Mouse (Mus musculus) ovary, postnatal 36 days (tissue): ENCODE measurements around the gene Hibch.
A peak's percentile ranks its signal among the peaks of the same experiment; 100 is the strongest.
"Not testable (repeated sequence)": the region's sequence is repeated elsewhere in the genome, so short reads cannot be mapped to it uniquely, and the experiment has no call there.

Experiments
- DNase-seq: peaks from one replicate; pipeline ENCODE4 v3.0.0; 2022; ENCODE audit warnings: low spot score, mixed read lengths

The Hibch gene

DNA sequence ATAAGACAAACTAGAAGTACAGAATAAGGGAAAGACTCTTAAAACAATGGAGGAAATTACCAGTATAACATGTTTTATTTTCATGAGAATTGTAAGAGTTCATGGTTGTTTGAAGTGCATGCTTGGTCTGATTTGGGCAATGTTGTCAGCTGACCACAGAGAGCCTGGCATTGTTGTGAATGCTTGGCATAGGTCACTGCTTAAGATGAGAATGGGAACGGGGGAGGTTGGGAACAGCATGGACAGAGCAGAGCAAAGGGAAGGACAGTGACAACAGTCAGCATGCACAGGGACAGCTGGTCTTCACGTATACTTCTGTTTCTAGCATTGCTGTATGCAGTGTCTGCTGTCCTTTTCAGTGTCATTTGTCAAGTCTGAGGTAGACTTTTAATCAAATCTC is 39.5 kb downstream of the Hibch start:
- no peak for DNase-seq

DNA sequence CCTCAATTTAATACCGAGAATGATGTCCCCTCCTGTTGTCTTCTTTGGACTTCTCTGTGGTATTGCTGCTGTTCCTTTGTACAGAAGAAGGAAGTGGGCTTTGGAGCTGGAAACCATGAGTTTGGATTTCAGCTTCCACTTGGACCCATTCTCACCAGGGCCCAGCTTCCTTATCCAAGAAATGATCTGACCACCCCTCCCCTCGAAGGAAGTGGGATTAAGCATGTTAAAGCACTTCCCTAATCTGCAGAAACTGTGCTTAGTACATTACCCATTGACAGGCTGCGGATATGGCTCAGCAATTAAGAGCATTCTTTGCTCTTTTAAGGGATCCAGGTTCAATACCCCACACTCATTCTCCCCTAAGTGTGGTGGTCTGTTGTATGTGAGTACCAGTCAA is 65.1 kb downstream of the Hibch start:
- DNase-seq = no peak

DNA sequence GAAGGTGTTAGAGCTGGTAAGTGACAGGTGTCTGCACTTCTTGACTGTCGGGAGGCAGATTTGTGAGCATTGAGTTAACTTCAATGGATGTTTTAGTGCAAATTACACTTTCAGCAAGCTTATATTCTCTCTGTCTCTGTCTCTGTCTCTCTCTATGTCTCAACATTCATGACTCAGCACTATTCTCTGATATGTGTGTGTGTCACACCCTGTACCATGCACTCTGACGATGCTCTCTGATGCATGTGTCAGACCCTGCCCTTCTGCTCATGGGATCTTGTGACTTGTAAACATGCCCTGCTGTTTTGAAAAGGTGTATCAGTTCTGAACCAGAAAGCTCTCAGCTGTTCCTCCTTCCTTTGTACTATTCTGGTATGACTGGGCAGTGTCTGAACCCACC is 71.9 kb downstream of the Hibch start:
- no peak for DNase-seq

DNA sequence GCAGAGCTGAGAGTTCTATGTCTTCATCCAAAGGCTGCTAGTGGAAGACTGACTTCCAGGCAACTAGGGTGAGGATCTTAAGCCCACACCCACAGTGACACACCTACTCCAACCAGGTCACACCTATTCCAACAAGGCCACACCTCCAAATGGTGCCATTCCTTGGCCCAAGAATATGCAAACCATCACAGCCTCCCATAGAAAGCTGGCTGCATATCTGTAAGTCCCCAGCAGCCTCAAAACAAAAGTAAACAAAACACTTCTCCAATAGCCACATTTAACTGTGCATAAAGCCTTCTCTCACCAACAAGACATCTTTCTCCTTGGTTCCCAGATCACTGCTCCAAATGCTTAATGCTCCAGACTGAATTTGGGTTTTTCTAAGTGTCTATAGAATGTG is 74.2 kb downstream of the Hibch start:
- not testable (repeated sequence) for DNase-seq

GRCm38 (mm10) chr1:52924482-52924881 is 79.8 kb downstream of the Hibch start:
- DNase-seq = not testable (repeated sequence)

DNA sequence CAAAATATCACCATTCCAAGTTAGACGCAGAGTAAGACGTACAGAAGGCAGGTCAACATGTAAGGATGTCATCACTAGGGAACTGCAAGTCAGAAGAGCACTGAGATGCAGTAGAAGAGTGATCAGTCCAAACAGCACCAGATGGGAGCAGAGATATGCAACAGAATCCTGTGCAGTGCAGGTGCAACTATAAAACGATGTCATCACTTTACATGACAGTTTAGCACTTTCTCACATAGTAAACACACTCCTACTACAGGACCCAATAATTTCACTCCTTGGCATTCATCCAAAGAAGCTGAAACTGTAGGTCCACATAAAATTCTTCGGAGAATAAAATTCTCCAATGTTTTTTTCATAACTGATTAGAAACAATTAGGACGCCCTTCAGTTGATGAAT is 89.8 kb downstream of the Hibch start:
- no peak for DNase-seq

DNA sequence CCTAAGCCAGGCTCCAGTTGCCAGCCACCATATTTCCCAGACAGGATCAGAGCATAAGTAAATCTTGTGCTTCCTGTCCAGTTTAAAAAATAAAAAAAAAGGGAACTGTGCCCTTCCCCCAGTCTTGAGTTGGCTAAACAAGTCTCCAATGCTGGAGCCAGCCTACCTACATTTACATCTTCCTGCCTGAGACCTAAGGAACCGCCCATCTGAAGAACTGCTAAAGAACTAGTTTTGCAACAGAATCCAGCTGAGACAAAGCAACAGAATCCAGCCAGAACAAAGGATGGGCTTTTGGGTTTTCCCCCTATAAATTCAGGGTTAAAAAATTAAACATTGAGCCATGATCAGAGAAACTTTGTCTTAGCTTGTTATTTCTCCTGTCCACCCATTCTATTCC is 94.3 kb downstream of the Hibch start:
- no peak for DNase-seq

- no peak for DNase-seq
Observed at GRCm38 (mm10) chr1:52947895-52948294, 103.2 kb downstream of the Hibch start.

GRCm38 (mm10) chr1:52951146-52951868 is 106.6 kb downstream of the Hibch start:
- DNase-seq = no peak

- DNase-seq = no peak
Observed at GRCm38 (mm10) chr1:52952143-52952542, 107.4 kb downstream of the Hibch start.

DNA sequence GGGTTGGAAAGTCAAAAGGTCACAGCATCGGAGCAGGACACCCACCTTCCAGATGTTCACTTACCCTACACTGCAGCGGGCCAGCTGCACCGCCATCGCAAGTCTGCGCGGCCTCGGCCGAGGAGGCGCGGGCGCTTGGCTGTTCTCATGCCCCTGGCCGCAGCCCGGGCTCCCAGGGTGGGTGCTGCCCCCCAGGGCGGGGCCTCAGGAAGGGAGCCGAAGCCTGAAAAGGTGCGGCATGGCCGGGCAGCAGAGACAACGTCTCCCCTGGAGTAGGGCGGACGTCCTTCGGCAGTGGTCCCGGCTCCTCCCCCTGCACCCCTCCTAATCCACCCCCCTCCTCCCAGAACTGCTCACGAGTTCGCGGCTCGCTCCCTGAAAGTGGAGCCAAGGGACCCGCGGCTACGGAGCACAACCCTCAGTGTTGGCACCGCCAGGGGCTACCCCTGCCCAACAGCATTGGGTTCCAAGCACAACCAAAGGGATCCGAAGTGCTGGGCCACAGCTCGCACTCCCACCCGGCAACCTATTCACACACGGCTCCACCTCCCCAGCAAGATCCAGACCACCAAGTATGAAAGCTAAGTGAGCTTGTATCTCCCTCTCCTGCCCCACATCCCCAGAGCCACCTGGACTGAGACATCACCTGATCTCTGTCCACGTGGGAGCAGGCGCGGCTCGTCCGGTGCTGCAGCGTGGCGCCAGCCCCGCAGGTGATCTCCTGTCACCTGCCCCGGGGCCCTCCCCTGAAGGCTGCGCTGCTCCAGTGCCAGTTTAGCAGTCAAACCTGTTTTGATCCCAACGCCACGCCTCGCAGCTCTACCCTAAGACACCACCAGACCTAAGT is 108.0 kb downstream of the Hibch start:
- DNase-seq = peak; percentile 11

GRCm38 (mm10) chr1:52953548-52953947 is 108.8 kb downstream of the Hibch start:
- DNase-seq = no peak

DNA sequence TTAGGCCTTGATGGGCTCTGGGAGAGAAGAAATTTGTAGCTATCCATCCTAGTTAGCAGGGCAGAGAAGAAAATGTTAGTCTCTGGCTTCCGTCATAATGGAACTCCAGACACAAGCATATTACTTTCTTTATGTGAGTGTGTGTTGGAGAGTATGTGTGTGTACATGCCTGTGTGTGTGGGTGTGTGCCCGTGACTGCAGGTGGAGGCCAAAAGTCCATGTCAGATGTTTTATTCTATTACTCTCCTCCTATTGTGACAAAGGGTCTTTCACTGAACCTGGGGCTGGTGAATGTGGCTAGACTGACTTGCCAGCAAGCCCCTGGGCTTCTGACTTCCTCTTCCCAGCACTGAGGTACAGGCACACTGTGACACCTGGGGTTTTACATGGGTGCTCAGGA is 109.7 kb downstream of the Hibch start:
- DNase-seq = no peak

GRCm38 (mm10) chr1:52955102-52955501 is 110.4 kb downstream of the Hibch start:
- peak; percentile 36 for DNase-seq

DNA sequence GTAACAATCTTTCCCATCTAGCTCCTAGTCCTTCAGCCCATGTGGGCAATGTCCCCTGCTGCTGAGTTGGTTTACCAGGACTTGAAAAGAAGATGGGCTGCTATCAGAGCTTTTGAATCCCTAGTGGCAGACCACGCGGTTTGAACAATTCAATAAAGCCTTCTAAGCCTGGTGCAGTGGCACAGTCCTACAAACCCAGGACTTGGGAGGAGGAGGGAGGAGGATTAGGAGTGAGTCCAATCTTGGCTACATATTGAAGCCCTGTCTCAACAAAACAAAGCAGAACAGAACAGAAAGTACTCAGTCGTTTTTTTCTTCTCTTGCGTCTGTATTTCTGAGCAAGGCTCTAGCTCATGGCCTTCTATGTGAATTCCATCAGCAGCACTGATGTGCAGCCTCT is 112.0 kb downstream of the Hibch start:
- no peak for DNase-seq

- DNase-seq = no peak
Observed at GRCm38 (mm10) chr1:52960191-52960590, 115.5 kb downstream of the Hibch start.

DNA sequence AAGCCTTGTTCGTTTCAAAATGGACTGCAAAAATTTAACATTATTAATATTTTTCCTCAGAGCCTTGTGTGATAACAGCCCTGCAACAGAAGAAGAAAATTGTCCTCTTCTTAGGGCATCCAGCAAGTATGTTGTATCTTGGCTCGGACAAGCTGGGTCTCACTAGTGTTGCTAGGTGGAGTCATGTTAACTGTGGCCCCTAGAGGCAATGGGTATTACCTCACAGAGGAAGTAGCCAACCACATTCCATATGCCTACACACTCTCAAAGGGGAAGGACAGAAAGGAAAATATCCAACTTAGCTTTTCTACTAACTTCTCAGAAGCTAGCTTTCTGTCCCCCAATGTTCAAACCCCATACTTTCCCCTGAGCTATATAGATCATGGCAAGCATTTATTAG is 118.4 kb downstream of the Hibch start:
- no peak for DNase-seq

DNA sequence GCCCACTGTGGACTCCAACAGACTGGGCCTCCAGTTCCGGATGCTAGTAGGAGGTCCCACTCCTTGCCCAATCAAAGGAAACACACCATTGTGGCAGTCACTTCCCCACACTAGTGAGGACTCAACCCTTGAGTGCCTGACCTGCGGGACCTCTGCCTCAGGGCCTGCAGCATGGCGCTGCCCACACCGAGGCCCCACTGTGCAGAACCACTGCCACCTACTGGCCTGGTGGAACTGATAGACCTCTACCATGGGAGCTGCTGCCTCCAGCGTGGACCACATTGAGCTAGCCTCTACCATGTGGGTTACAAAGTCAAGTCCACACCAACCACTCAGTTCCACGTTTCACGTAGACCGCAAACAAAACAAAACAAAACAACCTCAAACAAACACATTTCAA is 119.9 kb downstream of the Hibch start:
- no peak for DNase-seq
